8 mouse cellular contexts compared by ENCODE assay signal in the genomic region with DNA sequence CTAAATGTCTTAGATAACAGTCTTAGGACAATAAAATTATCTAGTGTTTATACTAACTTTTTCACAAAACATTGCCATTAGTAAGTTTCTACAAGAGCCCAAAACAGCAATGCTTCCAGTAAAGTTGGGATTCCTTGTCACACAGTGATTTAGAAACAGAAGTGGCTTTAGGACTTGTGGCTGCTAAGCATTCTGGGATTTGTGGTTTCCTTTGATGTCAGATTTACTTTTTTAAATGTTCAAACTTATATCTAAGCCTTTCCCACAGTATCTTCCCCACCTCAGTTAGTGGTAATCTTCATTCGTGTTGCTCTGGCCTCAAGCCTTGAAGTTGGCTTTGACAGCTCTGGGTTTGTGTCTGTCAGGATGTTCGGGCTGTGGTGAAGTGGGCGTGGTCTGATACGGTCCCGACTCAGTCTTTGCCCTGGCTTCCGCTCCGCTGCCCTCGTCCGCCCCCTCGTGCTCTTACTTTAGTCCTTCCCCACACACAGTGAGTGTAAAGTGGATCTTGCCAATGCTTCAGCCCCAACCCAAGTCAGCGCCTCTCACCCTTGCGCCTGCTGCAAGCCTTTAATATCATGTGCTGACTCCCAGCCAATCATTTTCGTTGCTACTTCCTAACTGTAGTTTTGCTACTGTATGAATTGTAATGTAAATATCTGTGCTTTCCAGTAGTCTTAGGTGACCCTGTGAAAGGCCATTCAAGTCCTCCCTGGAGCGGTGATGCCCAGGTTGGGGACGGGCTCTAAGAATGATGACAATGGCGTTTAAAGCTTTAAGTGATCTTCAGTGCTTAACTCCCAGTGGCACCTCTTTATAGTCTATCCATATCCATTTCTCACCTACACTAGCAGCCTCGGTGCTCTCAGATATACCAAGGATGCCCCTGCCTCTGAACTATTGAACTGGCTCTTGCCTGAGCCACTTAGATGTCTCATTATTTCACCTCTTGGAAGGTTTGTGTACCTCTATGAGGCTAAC. TPM values are rescaled to one million over a fixed set of nuclear protein-coding genes. Genes with fewer than 3 reads are reported as not detected.
DNase-seq lines count a peak whose midpoint lies in the region; ATAC-seq and TF ChIP-seq lines count a peak whose summit lies in the region.

No protein-coding gene starts in this region.

- peak overlapping the region; percentile 51 for H3K4me2 ChIP-seq in forebrain, postnatal 0 days (ENCODE audit: low read depth)
- H3K4me2 ChIP-seq in hindbrain, embryonic 11.5 days (replicated peaks; ENCODE audit: low read depth, low read length), result peak overlapping the region; percentile 49

- WGBS in forebrain, postnatal 0 days, result 15% methylated on average over 17 of the region's 17 CpGs
- WGBS in hindbrain, embryonic 11.5 days, result 13% methylated on average over 17 of the region's 17 CpGs

- 0 out of 2 replicates have a peak overlapping the region, but pooled peaks have one; percentile 29 for H3K9ac ChIP-seq in MEL (ENCODE audit: control insufficient read depth, low read depth, low read length, poor library complexity, severe bottlenecking)
- H3K9ac ChIP-seq in forebrain, postnatal 0 days, result 0 out of 2 replicates have a peak overlapping the region, but pooled peaks have one; percentile 37
- H3K9ac ChIP-seq in hindbrain, embryonic 11.5 days (ENCODE audit: low read depth, low read length), result peak overlapping the region; percentile 16; the same call in 1 of the 2 replicates

- H3K27ac ChIP-seq in MEL (ENCODE audit: control insufficient read depth, low read depth, low read length), result no peak overlapping the region
- no peak overlapping the region for H3K27ac ChIP-seq in forebrain, postnatal 0 days (ENCODE audit: low read depth, low read length)
- no peak overlapping the region for H3K27ac ChIP-seq in hindbrain, embryonic 11.5 days (ENCODE audit: low read depth, low read length)

- TF ChIP-seq POLR2A in MEL (IDR thresholded peaks at IDR 0.05; ENCODE audit: control insufficient read depth in 1 of 2, insufficient read depth in 1 of 2, low read depth in 1 of 2, low read length in 2 of 2, poor library complexity in 1 of 2), result no peak
- TF ChIP-seq POLR2A in brain, embryonic 14.5 days (IDR thresholded peaks at IDR 0.05; ENCODE audit: borderline replicate concordance, extremely low read depth, insufficient read depth, insufficient read length, poor library complexity, severe bottlenecking), result no peak

- H3K79me2 ChIP-seq in MEL (ENCODE audit: control insufficient read depth, insufficient read depth, low read length, poor library complexity), result no peaks in the 10 kb centered on the region

- H3K27me3 ChIP-seq in MEL (ENCODE audit: control insufficient read depth in 1 of 2, insufficient read depth in 2 of 2, low read length in 2 of 2), result peaks cover 0 to 6% of the 10 kb centered on the region in 2 experiments; a peak in 1 of 4 replicates
- no peaks in the 10 kb centered on the region for H3K27me3 ChIP-seq in forebrain, postnatal 0 days (ENCODE audit: insufficient read depth, low read length)
- no peaks in the 10 kb centered on the region for H3K27me3 ChIP-seq in hindbrain, embryonic 11.5 days (ENCODE audit: control insufficient read depth, insufficient read depth, low read length)

- H3K4me1 ChIP-seq in MEL (ENCODE audit: control insufficient read depth in 1 of 2, insufficient read depth in 2 of 2, low read length in 2 of 2), result peaks cover 0 to 3% of the 10 kb centered on the region in 2 experiments; a peak in 1 of 4 replicates
- no peaks in the 10 kb centered on the region for H3K4me1 ChIP-seq in forebrain, postnatal 0 days (ENCODE audit: insufficient read depth)
- no peaks in the 10 kb centered on the region for H3K4me1 ChIP-seq in hindbrain, embryonic 11.5 days (replicated peaks; ENCODE audit: control insufficient read depth, insufficient read depth, low read length)

- peaks cover 0 to 2% of the 10 kb centered on the region in 2 experiments; a peak in 1 of 4 replicates for H3K36me3 ChIP-seq in MEL (ENCODE audit: control insufficient read depth in 1 of 2, insufficient read depth in 2 of 2, low read length in 2 of 2)
- no peaks in the 10 kb centered on the region for H3K36me3 ChIP-seq in forebrain, postnatal 0 days (ENCODE audit: insufficient read depth)
- H3K36me3 ChIP-seq in hindbrain, embryonic 11.5 days (ENCODE audit: control insufficient read depth, insufficient read depth, low read length), result no peaks in the 10 kb centered on the region

- no peaks in the 10 kb centered on the region for H3K9me3 ChIP-seq in MEL (replicated peaks; ENCODE audit: insufficient read depth, low read length)
- H3K9me3 ChIP-seq in forebrain, postnatal 0 days (ENCODE audit: low read length), result no peaks in the 10 kb centered on the region
- H3K9me3 ChIP-seq in hindbrain, embryonic 11.5 days (ENCODE audit: control insufficient read depth, low read length), result no peaks in the 10 kb centered on the region

- peak; percentile 43 for TF ChIP-seq RAD21 in MEL (IDR thresholded peaks at IDR 0.05; ENCODE audit: low read depth, low read length)

- DNase-seq in MEL (ENCODE audit: low read depth, low spot score), result peak; percentile 82
- peak; percentile 77 for DNase-seq in brain, embryonic 14.5 days (ENCODE audit: low read depth)
- DNase-seq in forebrain, postnatal 0 days, result peak; percentile 57
- DNase-seq in hindbrain, embryonic 11.5 days (ENCODE audit: low spot score), result peak; percentile 64
- peak; percentile 17 to 18 for DNase-seq in layer of hippocampus, postnatal 14 days (ENCODE audit: low spot score in 2 of 2)
- DNase-seq in right cerebral cortex, postnatal 14 days, result peak; percentile 18
- no peak for DNase-seq in adipocyte (ENCODE audit: low spot score)

- peak; percentile 91 for ATAC-seq in forebrain, postnatal 0 days
- ATAC-seq in hindbrain, embryonic 11.5 days (ENCODE audit: low FRiP score), result peak; percentile 71
- peak; percentile 98 for ATAC-seq in megakaryocyte, adult 5-6 weeks (ENCODE audit: poor library complexity, severe bottlenecking)

- peak overlapping the region; percentile 23 to 61 for H3K4me3 ChIP-seq in MEL (ENCODE audit: control insufficient read depth in 1 of 2, insufficient read depth in 1 of 2, low read depth in 2 of 2, low read length in 2 of 2)
- peak overlapping the region; percentile 48 for H3K4me3 ChIP-seq in forebrain, postnatal 0 days (ENCODE audit: low read depth, low read length)
- peak overlapping the region; percentile 30 for H3K4me3 ChIP-seq in hindbrain, embryonic 11.5 days (ENCODE audit: low read depth, low read length)

- TF ChIP-seq EP300 in MEL (IDR thresholded peaks at IDR 0.05; ENCODE audit: low read depth in 1 of 2, low read length in 2 of 2), result 0 out of 4 replicates have a peak, but pooled peaks of 1 of the 2 experiments have one; percentile 11

- peak in 2 of 3 experiments; percentile 31 to 43; a peak in 3 of 6 replicates for TF ChIP-seq CTCF in MEL (IDR thresholded peaks at IDR 0.05 in 2 of 3, conservative IDR thresholded peaks at IDR 0.05 in 1 of 3; ENCODE audit: control insufficient read depth in 1 of 3, insufficient read depth in 1 of 3, low read depth in 2 of 3, low read length in 3 of 3, poor library complexity in 1 of 3, severe bottlenecking in 1 of 3)
- peak; percentile 29; the same call in 1 of the 2 replicates for TF ChIP-seq CTCF in brain, embryonic 14.5 days (IDR thresholded peaks at IDR 0.05; ENCODE audit: borderline replicate concordance, extremely low read depth, insufficient read depth, insufficient read length)
- peak; percentile 53 for TF ChIP-seq CTCF in forebrain, postnatal 0 days (IDR thresholded peaks at IDR 0.05; ENCODE audit: low read depth)

TF ChIP-seq in MEL, 35 proteins besides CTCF, POLR2A, EP300 and RAD21:
- TF ChIP-seq MAX (IDR thresholded peaks at IDR 0.05; ENCODE audit: low read length), result peak; percentile 62
- TF ChIP-seq GATA1 (IDR thresholded peaks at IDR 0.05; ENCODE audit: low read depth, low read length), result no peak
- TF ChIP-seq SMC3 (IDR thresholded peaks at IDR 0.05; ENCODE audit: low read depth, low read length), result peak; percentile 43; the same call in 1 of the 2 replicates
- no peak for TF ChIP-seq MYB (IDR thresholded peaks at IDR 0.05; ENCODE audit: low read depth, low read length)
- no peak for TF ChIP-seq TBP (IDR thresholded peaks at IDR 0.05; ENCODE audit: low read depth, low read length)
- no peak for TF ChIP-seq NELFE (IDR thresholded peaks at IDR 0.05; ENCODE audit: low read depth, low read length)
- TF ChIP-seq HCFC1 (IDR thresholded peaks at IDR 0.05; ENCODE audit: low read depth, low read length), result peak; percentile 66
- peak; percentile 86 for TF ChIP-seq USF1 (IDR thresholded peaks at IDR 0.05; ENCODE audit: low read depth, low read length)
- 0 out of 2 replicates have a peak, but pooled peaks have one; percentile 10 for TF ChIP-seq MYC (IDR thresholded peaks at IDR 0.05; ENCODE audit: low read depth, low read length)
- TF ChIP-seq USF2 (IDR thresholded peaks at IDR 0.05; ENCODE audit: borderline replicate concordance in 1 of 2, insufficient read depth in 1 of 2, low read depth in 1 of 2, low read length in 2 of 2), result 0 out of 4 replicates have a peak, but pooled peaks of 1 of the 2 experiments have one; percentile 24
- TF ChIP-seq TAL1 (IDR thresholded peaks at IDR 0.05; ENCODE audit: low read length), result no peak
- no peak for TF ChIP-seq TCF12 (IDR thresholded peaks at IDR 0.05; ENCODE audit: low read depth, low read length)
- no peak for TF ChIP-seq KAT2A (conservative IDR thresholded peaks at IDR 0.05; ENCODE audit: low read depth, low read length)
- TF ChIP-seq RCOR1 (IDR thresholded peaks at IDR 0.05; ENCODE audit: low read depth, low read length), result peak; percentile 93
- TF ChIP-seq BHLHE40 (IDR thresholded peaks at IDR 0.05; ENCODE audit: borderline replicate concordance, low read depth, low read length), result no peak
- TF ChIP-seq ZMIZ1 (IDR thresholded peaks at IDR 0.05; ENCODE audit: low read depth, low read length), result no peak
- no peak for TF ChIP-seq GABPA (IDR thresholded peaks at IDR 0.05; ENCODE audit: low read depth, low read length)
- peak; percentile 61 for TF ChIP-seq MXI1 (IDR thresholded peaks at IDR 0.05; ENCODE audit: low read depth, low read length)
- no peak for TF ChIP-seq CHD1 (IDR thresholded peaks at IDR 0.05; ENCODE audit: low read depth, low read length)
TF ChIP-seq in MEL: peak in this region for 8.

RNA-seq across cellular contexts. Expression of a gene that starts 18.4 kb away (rescaled TPM):
- total RNA-seq in MEL (2012; rRNA removed), result not detected in 2 replicates
- polyA plus RNA-seq in MEL (2012; ENCODE audit: insufficient read depth in 1 of 2, insufficient read length in 2 of 2, low read depth in 1 of 2, low replicate concordance in 2 of 2, missing spikeins in 1 of 2), result not detected
- 0.93 and 2.3 TPM in 2 replicates for polyA plus RNA-seq in brain, embryonic 14.5 days (2012; rRNA removed)
- total RNA-seq in forebrain, postnatal 0 days (2014; rRNA removed), result not detected in 2 replicates
- 3.5 and 3.9 TPM in 2 replicates for polyA plus RNA-seq in forebrain, postnatal 0 days (2015; fragmentation: Nextera tagmentation; extraction: Ambion mirVana)
- 1.8 and 1.9 TPM in 2 replicates for polyA plus RNA-seq in hindbrain, embryonic 11.5 days (2014; fragmentation: Nextera tagmentation; extraction: Ambion mirVana)
- 1 to 10 TPM; 1.3 to 2.1 TPM for total RNA-seq in layer of hippocampus, postnatal 14 days (2021)
- total RNA-seq in megakaryocyte, adult 5-6 weeks (2015), result not detected in 2 replicates
- not detected in 2 replicates for total RNA-seq in megakaryocyte, adult 5-6 weeks (2017)
